Mouse (Mus musculus) lung, postnatal 0 days (tissue): ENCODE results near the gene Fgf11.

Experiments used
- CTCF ChIP-seq: IDR thresholded peaks from 2 replicates; pipeline ENCODE4 v1.5.1; 2016; ENCODE audit warnings: antibody characterized with exemption, mild to moderate bottlenecking
- EP300 ChIP-seq: IDR thresholded peaks from 2 replicates; pipeline ENCODE4 v1.6.1; 2016; ENCODE audit warnings: antibody characterized with exemption, mild to moderate bottlenecking, control low read depth

GRCm38 (mm10) chr11:69818871-69819270, 17.2 kb upstream of the Fgf11 start:
- TF ChIP-seq CTCF = no peak
- no peak for TF ChIP-seq EP300
